Mouse (Mus musculus) small intestine, adult 2 months (tissue): ENCODE results near the gene Sec31b.

ENCODE experiments used
- CTCF ChIP-seq: fragments of 200-500 bp; IDR thresholded peaks from 2 replicates; pipeline ENCODE4 v1.5.1; 2012; ENCODE audit warnings: low read depth, mild to moderate bottlenecking, control low read depth, inconsistent platforms, low read length, moderate library complexity, mixed read lengths; ENCODE audit not compliant: insufficient replicate concordance, insufficient read length; ENCODE audit errors: extremely low read depth
- POLR2A ChIP-seq: fragments of 200-500 bp; IDR thresholded peaks from 2 replicates; pipeline ENCODE4 v1.6.1; 2012; ENCODE audit warnings: low read depth, mild to moderate bottlenecking, control low read depth, inconsistent platforms, low read length, moderate library complexity

DNA sequence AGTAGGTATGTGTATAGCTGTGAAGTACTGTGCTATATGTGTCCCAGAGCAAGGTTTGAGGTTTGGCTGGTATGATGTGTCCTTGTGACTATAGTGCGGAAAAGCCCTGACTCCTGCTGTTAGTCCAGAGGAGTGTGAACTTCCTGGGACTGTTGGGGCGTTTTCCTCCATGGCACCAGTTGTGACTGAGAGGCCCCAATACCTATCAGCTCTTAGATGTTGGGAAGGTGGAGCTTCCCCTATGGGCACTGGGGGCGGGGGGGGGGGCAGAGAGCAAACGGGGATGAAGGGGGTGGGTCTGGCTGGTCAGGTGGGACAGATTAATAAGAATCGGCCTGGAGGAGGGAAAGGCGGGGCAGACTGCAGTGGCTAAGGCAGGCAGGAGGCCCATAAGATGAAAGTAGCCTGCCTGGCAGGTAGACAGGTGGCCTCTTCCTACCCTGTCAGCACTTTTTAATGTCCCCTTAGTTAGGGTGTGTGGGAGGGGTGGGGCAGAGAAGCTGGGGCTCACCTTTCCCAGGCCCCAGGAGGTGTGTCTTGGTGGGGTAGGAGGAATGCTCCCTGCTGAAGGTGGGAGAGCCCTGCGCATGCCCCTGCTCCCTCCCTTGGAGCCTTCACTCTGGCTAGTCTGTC, 44.0 kb upstream of the Sec31b start:
- no peak for TF ChIP-seq POLR2A
- no peak for TF ChIP-seq CTCF
